ENCODE assay signal across 9 mouse cellular contexts in genomic region chr1:135734225-135734937, GRCm38 (mm10). TPM values are rescaled to one million over a fixed set of nuclear protein-coding genes. Genes with fewer than 3 reads are reported as not detected.
DNase-seq lines count a peak whose midpoint lies in the region; ATAC-seq lines count a peak whose summit lies in the region.
"Had no signal": no experiment of that assay in that cellular context is flagged by ENCODE, and none has a peak within 500 bp of the region (broad histone marks: within the 10 kb centered on the region; RNA-seq: fewer than 3 reads in every experiment).

No protein-coding gene starts in this region.

- peaks cover 68% of the 10 kb centered on the region for H3K4me1 ChIP-seq in forebrain, embryonic 10.5 days
- peaks cover 16% of the 10 kb centered on the region; the same call in 1 of the 2 replicates for H3K4me1 ChIP-seq in forebrain, embryonic 11.5 days (replicated peaks; ENCODE audit: control insufficient read depth, insufficient read depth, low read length)
- peaks cover 73% of the 10 kb centered on the region for H3K4me1 ChIP-seq in embryonic facial prominence, embryonic 13.5 days
- H3K4me1 ChIP-seq in midbrain, embryonic 11.5 days (ENCODE audit: control insufficient read depth, insufficient read depth, low read length), result peaks cover 11% of the 10 kb centered on the region
- H3K4me1 ChIP-seq in liver, embryonic 11.5 days (replicated peaks; ENCODE audit: control insufficient read depth, insufficient read depth, low read length), result peaks cover 52% of the 10 kb centered on the region

- intact Hi-C loops in heart, postnatal 14 days (cut with DNase I), result no loop called here

- H3K9ac ChIP-seq in forebrain, embryonic 11.5 days (ENCODE audit: low read length), result no peak overlapping the region
- H3K9ac ChIP-seq in embryonic facial prominence, embryonic 13.5 days, result no peak overlapping the region
- H3K9ac ChIP-seq in midbrain, embryonic 11.5 days (ENCODE audit: low read length), result no peak overlapping the region
- no peak overlapping the region for H3K9ac ChIP-seq in liver, embryonic 11.5 days (ENCODE audit: low read depth, low read length)

- H3K4me3 ChIP-seq in forebrain, embryonic 10.5 days, result no peak overlapping the region
- H3K4me3 ChIP-seq in forebrain, embryonic 11.5 days (ENCODE audit: low read depth, low read length), result no peak overlapping the region
- H3K4me3 ChIP-seq in embryonic facial prominence, embryonic 13.5 days, result no peak overlapping the region
- H3K4me3 ChIP-seq in midbrain, embryonic 11.5 days (ENCODE audit: low read depth, low read length), result no peak overlapping the region
- H3K4me3 ChIP-seq in liver, embryonic 11.5 days (ENCODE audit: low read depth, low read length), result no peak overlapping the region

- no peak for DNase-seq in forebrain, embryonic 10.5 days (ENCODE audit: extremely low spot score, low spot score)
- no peak for DNase-seq in forebrain, embryonic 11.5 days (ENCODE audit: low spot score)
- peak; percentile 45 to 64 for DNase-seq in heart, postnatal 14 days
- peak; percentile 50 to 79 for DNase-seq in layer of hippocampus, postnatal 14 days (ENCODE audit: low spot score in 2 of 2)
- DNase-seq in midbrain, embryonic 11.5 days (ENCODE audit: low spot score, missing footprints), result no peak
- DNase-seq in liver, embryonic 11.5 days (ENCODE audit: low spot score), result no peak
- no peak for DNase-seq in adrenal gland, adult 2 months

- H3K9me3 ChIP-seq in forebrain, embryonic 10.5 days, result no peaks in the 10 kb centered on the region
- no peaks in the 10 kb centered on the region for H3K9me3 ChIP-seq in forebrain, embryonic 11.5 days (ENCODE audit: control insufficient read depth, low read length)
- H3K9me3 ChIP-seq in embryonic facial prominence, embryonic 13.5 days, result no peaks in the 10 kb centered on the region
- no peaks in the 10 kb centered on the region for H3K9me3 ChIP-seq in midbrain, embryonic 11.5 days (ENCODE audit: control insufficient read depth, low read length)
- no peaks in the 10 kb centered on the region for H3K9me3 ChIP-seq in liver, embryonic 11.5 days (ENCODE audit: control insufficient read depth, low read length)

- H3K27ac ChIP-seq in forebrain, embryonic 10.5 days, result peak overlapping the region; percentile 83
- H3K27ac ChIP-seq in forebrain, embryonic 11.5 days (ENCODE audit: low read depth, low read length), result no peak overlapping the region
- H3K27ac ChIP-seq in embryonic facial prominence, embryonic 13.5 days, result peak overlapping the region; percentile 94
- no peak overlapping the region for H3K27ac ChIP-seq in midbrain, embryonic 11.5 days (ENCODE audit: low read depth, low read length)
- no peak overlapping the region; the same call in 1 of the 2 replicates for H3K27ac ChIP-seq in liver, embryonic 11.5 days (ENCODE audit: low read depth, low read length)
- H3K27ac ChIP-seq: macrophage had no signal

- H3K27me3 ChIP-seq in forebrain, embryonic 10.5 days (ENCODE audit: poor library complexity, severe bottlenecking), result peaks cover 17% of the 10 kb centered on the region; the same call in 1 of the 2 replicates
- no peaks in the 10 kb centered on the region for H3K27me3 ChIP-seq in forebrain, embryonic 11.5 days (ENCODE audit: control insufficient read depth, insufficient read depth, low read length)
- no peaks in the 10 kb centered on the region for H3K27me3 ChIP-seq in embryonic facial prominence, embryonic 13.5 days
- no peaks in the 10 kb centered on the region for H3K27me3 ChIP-seq in midbrain, embryonic 11.5 days (ENCODE audit: control insufficient read depth, insufficient read depth, low read length)
- H3K27me3 ChIP-seq in liver, embryonic 11.5 days (replicated peaks; ENCODE audit: control insufficient read depth, insufficient read depth, low read length), result no peaks in the 10 kb centered on the region

- no peak overlapping the region for H3K4me2 ChIP-seq in forebrain, embryonic 11.5 days (ENCODE audit: low read depth, low read length, severe bottlenecking)
- peak overlapping the region; percentile 26; the same call in 1 of the 2 replicates for H3K4me2 ChIP-seq in embryonic facial prominence, embryonic 13.5 days
- H3K4me2 ChIP-seq in midbrain, embryonic 11.5 days, result no peak overlapping the region
- H3K4me2 ChIP-seq in liver, embryonic 11.5 days, result no peak overlapping the region

- 25% methylated on average over 6 of the region's 7 CpGs for WGBS in forebrain, embryonic 10.5 days
- WGBS in forebrain, embryonic 11.5 days, result 30% methylated on average over 5 of the region's 7 CpGs
- WGBS in embryonic facial prominence, embryonic 13.5 days, result 32% methylated on average over 7 of the region's 7 CpGs
- 38% methylated on average over 5 of the region's 7 CpGs for WGBS in midbrain, embryonic 11.5 days
- WGBS in liver, embryonic 11.5 days, result 55% methylated on average over 6 of the region's 7 CpGs

- ATAC-seq in forebrain, embryonic 11.5 days (replicated peaks; ENCODE audit: low FRiP score), result no peak
- no peak for ATAC-seq in embryonic facial prominence, embryonic 13.5 days (ENCODE audit: insufficient number of reproducible peaks, insufficient read depth, low FRiP score, low TSS enrichment, low read depth)
- ATAC-seq in midbrain, embryonic 11.5 days (ENCODE audit: low FRiP score), result peak; percentile 33; the same call in 1 of the 2 replicates
- ATAC-seq in liver, embryonic 11.5 days (replicated peaks; ENCODE audit: low FRiP score), result no peak

- H3K36me3 ChIP-seq in forebrain, embryonic 10.5 days (replicated peaks), result peaks cover 7% of the 10 kb centered on the region; the same call in 1 of the 2 replicates
- no peaks in the 10 kb centered on the region for H3K36me3 ChIP-seq in forebrain, embryonic 11.5 days (ENCODE audit: control insufficient read depth, insufficient read depth, low read length)
- H3K36me3 ChIP-seq in embryonic facial prominence, embryonic 13.5 days, result 0 out of 2 replicates have a peak, but pooled peaks cover 5% of the 10 kb centered on the region
- H3K36me3 ChIP-seq in midbrain, embryonic 11.5 days (ENCODE audit: control insufficient read depth, insufficient read depth, low read length), result no peaks in the 10 kb centered on the region
- H3K36me3 ChIP-seq in liver, embryonic 11.5 days (ENCODE audit: control insufficient read depth, insufficient read depth, low read length), result no peaks in the 10 kb centered on the region

RNA-seq across cellular contexts. Expression of gene Csrp1, which starts 14.5 kb away (rescaled TPM):
- polyA plus RNA-seq in forebrain, embryonic 10.5 days (2016; fragmentation: Nextera tagmentation; extraction: Ambion mirVana), result 41.9 and 42.0 TPM in 2 replicates
- polyA plus RNA-seq in forebrain, embryonic 11.5 days (2014; fragmentation: Nextera tagmentation; extraction: Ambion mirVana), result 37.1 and 39.1 TPM in 2 replicates
- polyA plus RNA-seq in embryonic facial prominence, embryonic 13.5 days (2015; fragmentation: Nextera tagmentation; extraction: Ambion mirVana), result 77.0 and 79.3 TPM in 2 replicates
- 10 to 100 TPM; 60.3 to 66.0 TPM for total RNA-seq in heart, postnatal 14 days (2021)
- total RNA-seq in layer of hippocampus, postnatal 14 days (2021), result 100 to 1,000 TPM; 150 to 168 TPM
- 33.2 and 34.1 TPM in 2 replicates for polyA plus RNA-seq in midbrain, embryonic 11.5 days (2014; fragmentation: Nextera tagmentation; extraction: Ambion mirVana)
- polyA plus RNA-seq in liver, embryonic 11.5 days (2014; fragmentation: Nextera tagmentation; extraction: Ambion mirVana), result 65.6 and 71.8 TPM in 2 replicates
- 100 to 1,000 TPM in 1 of 2 experiments, 10 to 100 TPM in 1; 68.0 to 133 TPM for total RNA-seq in adrenal gland, adult 2 months (2021)
- polyA plus RNA-seq in adrenal gland, adult 2 months (2012; rRNA removed), result 65.7 and 70.2 TPM in 2 replicates

RNA-seq across cellular contexts. Expression of gene Phlda3, which starts 31.5 kb away (rescaled TPM):
- polyA plus RNA-seq in forebrain, embryonic 10.5 days (2016; fragmentation: Nextera tagmentation; extraction: Ambion mirVana), result 20.2 and 21.4 TPM in 2 replicates
- polyA plus RNA-seq in forebrain, embryonic 11.5 days (2014; fragmentation: Nextera tagmentation; extraction: Ambion mirVana), result 21.5 and 24.2 TPM in 2 replicates
- 78.0 and 85.6 TPM in 2 replicates for polyA plus RNA-seq in embryonic facial prominence, embryonic 13.5 days (2015; fragmentation: Nextera tagmentation; extraction: Ambion mirVana)
- 10 to 100 TPM; 17.2 to 18.4 TPM for total RNA-seq in heart, postnatal 14 days (2021)
- 10 to 100 TPM; 16.6 to 18.2 TPM for total RNA-seq in layer of hippocampus, postnatal 14 days (2021)
- polyA plus RNA-seq in midbrain, embryonic 11.5 days (2014; fragmentation: Nextera tagmentation; extraction: Ambion mirVana), result 16.9 and 19.4 TPM in 2 replicates
- polyA plus RNA-seq in liver, embryonic 11.5 days (2014; fragmentation: Nextera tagmentation; extraction: Ambion mirVana), result 22.5 and 22.8 TPM in 2 replicates
- total RNA-seq in adrenal gland, adult 2 months (2021), result 10 to 100 TPM; 35.1 to 83.1 TPM
- polyA plus RNA-seq in adrenal gland, adult 2 months (2012; rRNA removed), result 119 and 180 TPM in 2 replicates

RNA-seq across cellular contexts. Expression of gene Tnni1, which starts 44.9 kb away (rescaled TPM):
- 0.55 and 1.3 TPM in 2 replicates for polyA plus RNA-seq in forebrain, embryonic 10.5 days (2016; fragmentation: Nextera tagmentation; extraction: Ambion mirVana)
- polyA plus RNA-seq in forebrain, embryonic 11.5 days (2014; fragmentation: Nextera tagmentation; extraction: Ambion mirVana), result 0.65 and 1.1 TPM in 2 replicates
- polyA plus RNA-seq in embryonic facial prominence, embryonic 13.5 days (2015; fragmentation: Nextera tagmentation; extraction: Ambion mirVana), result 28.9 and 33.8 TPM in 2 replicates
- total RNA-seq in heart, postnatal 14 days (2021), result 10 to 100 TPM; 18.6 to 29.4 TPM
- total RNA-seq in layer of hippocampus, postnatal 14 days (2021), result 1 to 10 TPM; 3.6 to 4.9 TPM
- polyA plus RNA-seq in midbrain, embryonic 11.5 days (2014; fragmentation: Nextera tagmentation; extraction: Ambion mirVana), result 0.95 and 1.3 TPM in 2 replicates
- 42.1 and 58.2 TPM in 2 replicates for polyA plus RNA-seq in liver, embryonic 11.5 days (2014; fragmentation: Nextera tagmentation; extraction: Ambion mirVana)
- total RNA-seq in adrenal gland, adult 2 months (2021), result not detected
- 0.15 and 0.28 TPM in 2 replicates for polyA plus RNA-seq in adrenal gland, adult 2 months (2012; rRNA removed)
- polyA plus RNA-seq: macrophage had no signal

Comparison
In these comparisons a context has a peak if more than half of its experiments do, and no peak if none do; other contexts are left out.
1. H3K27ac ChIP-seq: peak in forebrain, embryonic 10.5 days (single experiment) and embryonic facial prominence, embryonic 13.5 days (single experiment); none in forebrain, embryonic 11.5 days (single experiment), midbrain, embryonic 11.5 days (single experiment) and liver, embryonic 11.5 days (single experiment).
2. DNase-seq: peak in heart, postnatal 14 days (2 of 2) and layer of hippocampus, postnatal 14 days (2 of 2); none in forebrain, embryonic 10.5 days (single experiment), forebrain, embryonic 11.5 days (single experiment), midbrain, embryonic 11.5 days (single experiment), liver, embryonic 11.5 days (single experiment) and adrenal gland, adult 2 months (single experiment).
3. RNA of gene Tnni1, which starts 44.9 kb away (polyA plus RNA-seq): 42.1 to 58.2 TPM in liver, embryonic 11.5 days and 28.9 to 33.8 TPM in embryonic facial prominence, embryonic 13.5 days; 0.95 to 1.3 TPM in midbrain, embryonic 11.5 days, 0.65 to 1.1 TPM in forebrain, embryonic 11.5 days, 0.55 to 1.3 TPM in forebrain, embryonic 10.5 days and 0.15 to 0.28 TPM in adrenal gland, adult 2 months; every median in the first group is over 10 times any median in the second.